Mouse (Mus musculus) splenic B cell, adult 2 months (primary cell): ENCODE measurements around the gene Vmn1r221.
"Not testable (repeated sequence)": the region's sequence is repeated elsewhere in the genome, so short reads cannot be mapped to it uniquely, and the experiment has no call there.

ENCODE experiments used
- DNase-seq: peaks from one replicate; pipeline ENCODE4 v3.0.0-alpha.2; 2011; ENCODE audit warnings: low read depth, low spot score
- H3K27me3 ChIP-seq: 2 replicates; pipeline ENCODE4 v1.6.1; 2012; ENCODE audit warnings: mild to moderate bottlenecking, low read length, moderate library complexity, mixed read lengths; ENCODE audit not compliant: control insufficient read depth, poor library complexity, insufficient read depth, severe bottlenecking
- H3K36me3 ChIP-seq: 2 replicates; pipeline ENCODE4 v1.6.1; 2012; ENCODE audit warnings: mild to moderate bottlenecking, low read length, moderate library complexity, mixed read lengths; ENCODE audit not compliant: control insufficient read depth, poor library complexity, insufficient read depth, severe bottlenecking

Gene Vmn1r221

DNA sequence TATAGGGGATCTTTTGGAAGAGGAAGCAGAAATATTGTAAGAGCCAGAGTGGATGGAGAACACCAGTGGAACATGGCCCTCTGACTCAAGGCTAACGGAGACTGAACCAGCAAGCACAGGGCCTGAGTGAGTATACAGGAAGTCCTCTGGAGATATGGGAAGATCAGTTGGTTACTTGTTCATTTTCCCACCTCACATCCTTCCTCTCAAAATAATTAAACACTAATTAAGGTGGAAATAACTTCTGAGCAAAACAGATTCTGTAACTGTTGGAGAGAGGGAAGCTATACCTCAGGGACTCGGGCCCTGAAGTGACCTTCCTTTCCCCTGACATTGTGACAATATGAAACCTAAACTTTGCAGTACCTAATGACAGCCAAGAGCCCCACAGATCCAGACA is at the start of gene Vmn1r221:
Gene Vmn1r221 (plus strand): TSS at position 301 of the 400 bp plus-strand sequence.
- DNase-seq, H3K27me3 ChIP-seq, H3K36me3 ChIP-seq: not testable (repeated sequence)

DNA sequence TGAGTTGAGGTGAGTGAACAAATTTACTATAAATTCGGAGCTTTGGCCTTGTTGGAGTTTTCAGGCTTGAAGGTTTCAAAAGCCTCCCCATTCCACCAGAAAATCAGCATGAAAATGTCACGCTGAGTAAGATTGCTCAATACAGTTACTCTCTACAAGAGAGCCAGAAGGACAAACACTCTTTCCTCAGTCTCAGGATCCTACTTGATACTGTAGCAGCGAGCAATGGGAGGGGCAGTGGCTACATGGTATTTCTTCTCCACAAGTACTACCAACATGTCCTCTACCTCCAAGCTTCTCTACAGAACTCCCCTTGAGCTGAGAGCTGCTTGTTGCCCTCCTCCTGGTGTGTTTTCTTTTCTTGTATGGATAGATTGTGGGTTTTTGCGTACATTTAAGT is 47.5 kb upstream of the Vmn1r221 start:
- DNase-seq, H3K36me3 ChIP-seq, H3K27me3 ChIP-seq: not testable (repeated sequence)

DNA sequence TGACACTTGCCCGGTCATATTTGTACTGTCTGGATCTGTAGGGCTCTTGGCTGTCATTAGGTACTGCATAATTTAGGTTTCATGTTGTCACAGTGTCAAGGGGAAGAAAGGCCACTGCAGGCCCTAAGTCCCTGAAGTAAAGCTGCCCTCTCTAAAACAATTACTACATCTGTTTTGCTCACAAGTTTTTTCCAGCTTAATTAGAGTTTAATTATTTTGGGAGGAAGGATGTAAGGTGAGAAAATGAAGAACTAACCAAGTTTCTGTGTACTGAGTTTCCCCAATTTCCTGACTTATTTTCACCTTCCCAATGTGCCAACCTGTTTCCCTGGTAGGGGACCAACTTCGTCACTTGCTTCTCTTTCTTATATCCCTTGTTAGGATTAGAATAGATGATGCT is 26.1 kb upstream of the Vmn1r221 start, which contains the start of gene Vmn1r220:
Gene Vmn1r220 (minus strand): TSS at position 101 of the 400 bp plus-strand sequence.
- DNase-seq: no peak
- Histone ChIP-seq H3K27me3 (no peaks in the 10 kb centered on the region; the same call in 1 of the 2 replicates), H3K36me3 (no peaks in the 10 kb centered on the region)

DNA sequence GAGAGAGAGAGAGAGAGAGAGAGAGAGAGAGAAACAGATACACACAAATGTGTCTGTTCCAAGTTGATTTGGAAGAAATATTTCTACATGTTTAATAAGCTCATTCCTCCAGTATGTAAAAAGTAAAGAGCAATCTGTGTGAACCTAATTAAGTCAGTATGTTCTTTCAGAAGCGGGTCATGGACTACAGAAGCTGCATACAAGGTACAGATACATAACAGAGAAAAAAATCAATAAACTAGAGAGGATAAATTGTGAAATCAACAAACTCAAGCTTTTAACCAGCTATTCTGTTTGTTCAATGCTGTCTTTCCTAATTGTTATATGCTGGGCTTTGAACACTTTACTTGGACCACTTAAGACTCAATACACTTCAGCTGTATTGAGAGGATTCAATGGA is 10.0 kb upstream of the Vmn1r221 start:
- not testable (repeated sequence) for H3K36me3 ChIP-seq, DNase-seq, H3K27me3 ChIP-seq

DNA sequence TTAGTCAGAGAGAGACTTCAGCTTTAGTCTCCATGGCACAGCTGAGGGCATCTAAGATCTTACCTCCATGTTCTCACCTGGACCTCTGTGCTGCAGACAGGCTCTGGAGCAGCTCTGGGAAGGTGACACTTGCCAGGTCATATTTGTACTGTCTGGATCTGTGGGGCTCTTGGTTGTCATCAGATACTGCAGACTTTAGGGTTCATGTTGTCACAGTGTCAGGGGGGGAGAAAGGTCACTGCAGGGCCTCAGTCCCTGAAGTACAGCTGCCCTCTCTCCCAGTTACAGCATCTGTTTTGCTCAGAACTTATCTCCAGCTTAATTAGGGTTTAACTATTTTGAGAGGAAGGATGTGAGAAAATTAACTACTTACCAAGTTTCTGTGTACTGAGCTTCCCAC is 21.9 kb downstream of the Vmn1r221 start, which contains the start of gene Vmn1r222:
Gene Vmn1r222 (minus strand): TSS at position 101 of the 400 bp plus-strand sequence.
- DNase-seq, H3K27me3 ChIP-seq, H3K36me3 ChIP-seq: not testable (repeated sequence)

DNA sequence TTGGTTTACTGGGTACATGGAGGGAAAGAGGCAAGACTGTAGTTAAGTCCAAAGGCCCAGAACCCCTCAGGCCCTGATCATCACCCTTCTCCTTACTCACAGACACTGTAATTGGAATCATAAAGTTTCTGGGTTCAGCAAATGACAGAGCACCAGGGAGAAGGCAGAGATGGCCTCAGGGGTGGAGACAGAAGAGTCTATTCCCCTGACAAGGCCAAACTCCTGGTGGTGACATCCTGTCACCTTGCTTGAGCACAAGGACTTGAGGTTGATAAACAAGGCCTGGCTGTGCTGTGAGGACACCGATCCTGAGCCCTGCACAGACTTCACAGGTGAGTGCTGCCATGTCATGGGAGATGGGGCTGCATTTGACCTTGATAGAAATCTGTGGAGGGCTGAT is 32.9 kb downstream of the Vmn1r221 start, which contains the start of gene Vmn1r223:
Gene Vmn1r223 (plus strand): TSS at position 301 of the 400 bp plus-strand sequence.
- not testable (repeated sequence) for H3K27me3 ChIP-seq, H3K36me3 ChIP-seq, DNase-seq

DNA sequence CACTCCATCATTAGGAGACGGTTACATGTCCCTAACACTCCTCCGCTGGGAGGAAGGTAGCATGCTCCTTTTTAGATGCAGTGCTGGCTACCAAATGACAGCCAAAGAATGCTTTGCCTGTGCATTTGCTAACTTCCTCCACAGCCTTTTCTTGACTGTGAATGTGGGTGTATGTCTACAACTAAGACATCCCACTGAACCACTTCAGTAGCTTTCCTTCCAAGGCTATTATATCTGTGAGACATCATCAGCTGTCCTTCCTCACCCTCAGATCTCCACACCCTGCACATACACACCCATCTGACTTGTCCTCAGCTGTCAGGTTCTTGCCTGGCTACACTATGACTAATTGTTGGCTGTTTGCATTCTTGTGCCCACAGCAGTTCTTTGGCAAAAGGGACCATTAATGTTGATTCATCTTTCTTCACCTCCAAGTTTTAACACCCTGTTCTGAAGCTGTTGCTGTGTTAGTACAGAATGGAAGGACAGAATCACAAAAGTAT is 44.7 kb downstream of the Vmn1r221 start:
- no peak for DNase-seq
- no peaks in the 10 kb centered on the region for H3K27me3 ChIP-seq
- no peaks in the 10 kb centered on the region for H3K36me3 ChIP-seq

DNA sequence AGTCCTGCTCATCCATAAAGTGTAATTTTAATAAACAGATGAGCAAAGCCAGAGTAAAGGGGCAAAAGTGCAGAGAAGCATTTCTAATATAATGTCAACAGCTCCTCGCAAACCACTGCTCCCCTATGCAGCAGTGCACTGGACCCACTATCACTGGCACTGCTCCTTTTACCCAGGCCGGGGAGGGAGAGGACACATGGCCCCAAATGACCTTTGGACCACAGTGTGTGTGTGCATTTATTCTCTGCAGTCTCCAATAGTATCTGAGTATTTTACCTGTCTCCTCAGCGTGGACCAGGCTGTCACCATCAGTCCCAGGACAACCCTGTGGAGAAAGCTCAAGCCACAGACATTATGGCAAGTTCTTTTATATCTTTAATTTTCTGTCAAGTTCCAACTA is 54.7 kb downstream of the Vmn1r221 start:
- DNase-seq, H3K27me3 ChIP-seq, H3K36me3 ChIP-seq: not testable (repeated sequence)

DNA sequence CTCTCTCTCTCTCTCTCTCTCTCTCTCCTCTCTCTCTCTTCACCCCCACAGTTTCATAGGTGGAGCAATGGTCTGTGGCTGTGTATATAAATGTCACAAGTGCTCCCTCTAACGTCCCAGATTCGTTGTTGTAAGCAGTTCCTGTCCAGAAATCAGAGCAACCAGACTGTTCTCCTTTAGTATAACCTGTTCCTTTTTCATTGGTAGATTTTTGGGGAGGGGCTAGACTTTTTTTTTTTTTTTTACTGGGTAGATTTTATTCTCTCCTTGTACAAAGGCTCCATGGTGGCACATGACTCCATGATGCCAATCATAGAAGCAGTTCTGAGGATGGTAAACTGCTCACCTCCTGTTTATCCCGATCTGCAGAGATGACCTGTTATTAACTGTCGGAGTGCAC is 55.2 kb downstream of the Vmn1r221 start:
- not testable (repeated sequence) for H3K36me3 ChIP-seq, H3K27me3 ChIP-seq, DNase-seq

DNA sequence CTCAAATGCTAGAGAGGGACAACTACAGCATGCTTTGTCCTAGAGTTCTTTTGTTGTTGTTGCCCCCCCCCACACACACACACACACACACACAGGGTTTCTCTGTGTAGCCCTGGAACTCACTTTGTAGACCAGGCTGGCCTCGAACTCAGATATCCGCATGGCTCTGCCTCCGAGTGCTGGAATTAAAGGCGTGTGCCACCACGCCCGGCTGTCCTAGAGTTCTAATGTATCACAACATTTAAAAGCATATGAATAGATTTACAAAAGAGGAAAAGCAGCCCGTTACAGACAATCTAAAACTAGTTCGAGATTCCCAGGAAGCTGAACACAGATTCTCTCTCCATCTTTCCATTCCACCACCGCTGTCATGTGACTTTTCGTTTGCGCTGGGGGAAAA is 55.8 kb downstream of the Vmn1r221 start:
- no peaks in the 10 kb centered on the region for H3K27me3 ChIP-seq
- H3K36me3 ChIP-seq: no peaks in the 10 kb centered on the region

DNA sequence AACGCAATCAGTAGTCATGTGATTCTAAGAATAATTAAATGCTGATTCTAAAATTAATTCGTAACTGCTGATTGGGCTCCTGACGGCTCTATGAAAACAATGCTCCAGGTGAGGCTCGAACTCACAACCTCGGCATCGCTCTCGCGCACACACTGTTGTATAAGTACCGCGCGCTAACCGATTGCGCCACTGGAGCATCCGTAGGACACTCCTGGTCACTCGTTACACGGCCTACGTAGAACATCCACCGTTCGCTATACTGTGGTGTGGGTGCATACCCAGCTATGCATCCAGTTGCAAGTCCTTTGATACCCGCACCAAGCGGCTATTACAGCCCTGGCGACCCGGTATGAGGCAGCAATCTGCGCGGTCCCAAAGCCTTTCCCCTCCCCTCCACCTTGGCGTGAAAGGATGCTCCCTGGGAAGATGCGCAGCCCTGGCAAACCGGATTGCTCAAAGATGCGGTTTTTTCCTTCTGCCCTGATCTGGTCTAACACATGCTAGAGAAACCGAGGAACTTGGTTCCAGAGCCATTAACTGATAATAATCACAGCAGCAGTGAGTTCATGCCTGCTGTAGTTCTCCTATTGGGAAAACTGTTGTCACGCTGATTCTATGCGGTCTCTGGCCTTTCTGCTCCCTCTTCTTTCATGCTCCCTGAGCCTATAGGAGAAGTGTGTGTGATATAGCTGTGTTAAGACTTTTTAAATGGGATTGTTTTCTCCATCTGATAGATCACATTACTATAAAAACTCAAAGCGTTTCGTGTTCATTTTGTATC is 56.6 kb downstream of the Vmn1r221 start:
- no peak for DNase-seq
- Histone ChIP-seq H3K27me3 (no peaks in the 10 kb centered on the region), H3K36me3 (no peaks in the 10 kb centered on the region)

More for the DNA sequence above, 55.8 kb downstream of the Vmn1r221 start:
- DNase-seq: no peak
